Mouse (Mus musculus) heart, postnatal 0 days (tissue): ENCODE results near the gene Arhgap23.

ENCODE experiments used
- CTCF ChIP-seq: IDR thresholded peaks from 2 replicates; pipeline ENCODE4 v1.5.1; 2016; ENCODE audit warnings: antibody characterized with exemption, control low read depth, low read depth
- EP300 ChIP-seq: IDR thresholded peaks from 2 replicates; pipeline ENCODE4 v1.6.1; 2016; ENCODE audit warnings: antibody characterized with exemption, low read depth

- TF ChIP-seq EP300 (no peak), CTCF (no peak)
Measured at GRCm38 (mm10) chr11:97540604-97541003, 125.3 kb downstream of the Arhgap23 start.
